Mouse (Mus musculus) forebrain, embryonic 13.5 days (tissue): ENCODE data around the gene Phykpl. TPM values are rescaled to one million over a fixed set of nuclear protein-coding genes. Genes with fewer than 3 reads are reported as not detected.
A peak's percentile ranks its signal among the peaks of the same experiment; 100 is the strongest.
"Not testable (repeated sequence)": the region's sequence is repeated elsewhere in the genome, so short reads cannot be mapped to it uniquely, and the experiment has no call there.

Experiments used
- ATAC-seq: fragments of 200-750 bp; cut with Nextera tagmentation; 2 replicates; pipeline ENCODE4 v1.8.0; 2017
- H3K27ac ChIP-seq: fragments of 300-500 bp; sonication (generic); 2 replicates; pipeline ENCODE4 v1.5.1; 2015; ENCODE audit warnings: inconsistent platforms, mild to moderate bottlenecking, moderate library complexity
- H3K27me3 ChIP-seq: fragments of 300-500 bp; sonication (generic); 2 replicates; pipeline ENCODE4 v1.6.1; 2015; ENCODE audit warnings: mild to moderate bottlenecking, inconsistent platforms
- H3K36me3 ChIP-seq: fragments of 300-500 bp; sonication (generic); 2 replicates; pipeline ENCODE4 v1.6.1; 2015; ENCODE audit warnings: mild to moderate bottlenecking, inconsistent platforms; ENCODE audit not compliant: poor library complexity, severe bottlenecking
- H3K4me1 ChIP-seq: fragments of 300-500 bp; sonication (generic); 2 replicates; pipeline ENCODE4 v1.6.1; 2015; ENCODE audit warnings: inconsistent platforms
- H3K4me2 ChIP-seq: fragments of 300-500 bp; sonication (generic); 2 replicates; pipeline ENCODE4 v1.6.1; 2015; ENCODE audit warnings: inconsistent platforms, mild to moderate bottlenecking, moderate library complexity
- H3K4me3 ChIP-seq: fragments of 300-500 bp; sonication (generic); 2 replicates; pipeline ENCODE4 v1.5.1; 2015; ENCODE audit warnings: mild to moderate bottlenecking, inconsistent platforms
- H3K9ac ChIP-seq: fragments of 300-500 bp; sonication (generic); 2 replicates; pipeline ENCODE4 v1.6.1; 2015; ENCODE audit warnings: mild to moderate bottlenecking, inconsistent platforms
- H3K9me3 ChIP-seq: fragments of 300-500 bp; sonication (generic); replicated peaks from 2 replicates; pipeline ENCODE4 v1.6.1; 2016; ENCODE audit warnings: inconsistent platforms
- WGBS: fragments of 180-500 bp; shearing (Covaris S2); methylation state at CpG from one replicate; pipeline ENCODE4 v1.1.7; 2015; 5-methylcytosine and 5-hydroxymethylcytosine counted together
- polyA plus RNA-seq: library from polyadenylated mRNA; unstranded; fragments of >200 nt; fragmentation: Nextera tagmentation; extraction: Ambion mirVana; gene quantifications from 2 replicates; pipeline ENCODE4 v1.2.1, GENCODE M21; 2015

The Phykpl gene
- polyA plus RNA-seq, 1 experiment from 2014 or later, result 13.4 TPM

GRCm38 (mm10) chr11:51607096-51607738 lies 22.7 kb downstream of the Phykpl start:
- Histone ChIP-seq H3K9me3 (no peaks in the 10 kb centered on the region), H3K4me1 (peaks cover 36% of the 10 kb centered on the region), H3K36me3 (peaks cover 33% of the 10 kb centered on the region), H3K9ac (peak overlapping the region; percentile 100), H3K27me3 (no peaks in the 10 kb centered on the region), H3K4me3 (peak overlapping the region; percentile 94), H3K27ac (peak overlapping the region; percentile 92), H3K4me2 (peak overlapping the region; percentile 90)
- WGBS, result 12% methylated on average over 15 of the region's 15 CpGs
- peak; percentile 59; the same call in 1 of the 2 replicates for ATAC-seq

GRCm38 (mm10) chr11:51609266-51609909 lies 24.8 kb downstream of the Phykpl start:
- no peak overlapping the region for H3K27ac ChIP-seq
- no peaks in the 10 kb centered on the region for H3K9me3 ChIP-seq
- no peak overlapping the region for H3K9ac ChIP-seq
- no peak overlapping the region for H3K4me3 ChIP-seq
- no peak overlapping the region for H3K4me2 ChIP-seq
- peaks cover 15% of the 10 kb centered on the region for H3K4me1 ChIP-seq
- 80% methylated on average over 3 of the region's 3 CpGs for WGBS
- ATAC-seq, result no peak
- H3K27me3 ChIP-seq, result 0 out of 2 replicates have a peak, but pooled peaks cover under 1% of the 10 kb centered on the region
- peaks cover 11% of the 10 kb centered on the region for H3K36me3 ChIP-seq

- 88% methylated on average over 5 of the region's 5 CpGs for WGBS
- H3K27me3 ChIP-seq, ATAC-seq, H3K4me3 ChIP-seq, H3K4me1 ChIP-seq, H3K27ac ChIP-seq, H3K36me3 ChIP-seq, H3K9me3 ChIP-seq, H3K4me2 ChIP-seq, H3K9ac ChIP-seq: not testable (repeated sequence)
Observed at GRCm38 (mm10) chr11:51609940-51610339, 25.4 kb downstream of the Phykpl start.

- H3K4me2 ChIP-seq, result no peak overlapping the region
- 88% methylated on average over 8 of the region's 8 CpGs for WGBS
- 0 out of 2 replicates have a peak, but pooled peaks cover 5% of the 10 kb centered on the region for H3K27me3 ChIP-seq
- no peaks in the 10 kb centered on the region for H3K9me3 ChIP-seq
- H3K36me3 ChIP-seq, result no peaks in the 10 kb centered on the region
- no peak overlapping the region for H3K4me3 ChIP-seq
- peaks cover 10% of the 10 kb centered on the region for H3K4me1 ChIP-seq
- ATAC-seq, result no peak
- no peak overlapping the region for H3K9ac ChIP-seq
- no peak overlapping the region for H3K27ac ChIP-seq
Observed at GRCm38 (mm10) chr11:51614256-51614655, 29.7 kb downstream of the Phykpl start.

- no peaks in the 10 kb centered on the region for H3K36me3 ChIP-seq
- H3K9ac ChIP-seq, result peak overlapping the region; percentile 54
- H3K4me2 ChIP-seq, result peak overlapping the region; percentile 60
- WGBS, result 62% methylated on average over 7 of the region's 7 CpGs
- ATAC-seq, result no peak
- 0 out of 2 replicates have a peak, but pooled peaks cover 5% of the 10 kb centered on the region for H3K27me3 ChIP-seq
- no peaks in the 10 kb centered on the region for H3K9me3 ChIP-seq
- H3K4me3 ChIP-seq, result peak overlapping the region; percentile 27
- peaks cover 12% of the 10 kb centered on the region for H3K4me1 ChIP-seq
- H3K27ac ChIP-seq, result no peak overlapping the region
Observed at GRCm38 (mm10) chr11:51615129-51615528, 30.6 kb downstream of the Phykpl start.

GRCm38 (mm10) chr11:51615601-51616000 lies 31.0 kb downstream of the Phykpl start:
- 0 out of 2 replicates have a peak, but pooled peaks cover 5% of the 10 kb centered on the region for H3K27me3 ChIP-seq
- no peak overlapping the region for H3K27ac ChIP-seq
- no peaks in the 10 kb centered on the region for H3K36me3 ChIP-seq
- H3K4me3 ChIP-seq, result peak overlapping the region; percentile 27
- H3K4me2 ChIP-seq, result peak overlapping the region; percentile 60
- ATAC-seq, result no peak
- peak overlapping the region; percentile 54 for H3K9ac ChIP-seq
- no peaks in the 10 kb centered on the region for H3K9me3 ChIP-seq
- 5% methylated on average over 14 of the region's 14 CpGs for WGBS
- H3K4me1 ChIP-seq, result peaks cover 16% of the 10 kb centered on the region

- not testable (repeated sequence) for ATAC-seq, H3K27ac ChIP-seq, H3K4me3 ChIP-seq, H3K36me3 ChIP-seq, H3K9me3 ChIP-seq, H3K27me3 ChIP-seq
- peak overlapping the region; percentile 54 for H3K9ac ChIP-seq
- peak overlapping the region; percentile 60 for H3K4me2 ChIP-seq
- peaks cover 21% of the 10 kb centered on the region for H3K4me1 ChIP-seq
- WGBS, result 89% methylated on average over 7 of the region's 7 CpGs
Observed at GRCm38 (mm10) chr11:51616113-51616512, 31.6 kb downstream of the Phykpl start.

- Histone ChIP-seq H3K36me3 (peaks cover 14% of the 10 kb centered on the region), H3K4me3 (no peak overlapping the region), H3K9me3 (no peaks in the 10 kb centered on the region), H3K4me2 (no peak overlapping the region), H3K27ac (no peak overlapping the region), H3K27me3 (0 out of 2 replicates have a peak, but pooled peaks cover 5% of the 10 kb centered on the region), H3K9ac (no peak overlapping the region), H3K4me1 (peaks cover 23% of the 10 kb centered on the region)
- no peak for ATAC-seq
- WGBS, result 4% methylated on average over 4 of the region's 4 CpGs
Observed at GRCm38 (mm10) chr11:51617693-51618092, 33.1 kb downstream of the Phykpl start.

- Histone ChIP-seq H3K4me1 (peaks cover 23% of the 10 kb centered on the region), H3K27ac (no peak overlapping the region), H3K4me3 (peak overlapping the region; percentile 92), H3K4me2 (peak overlapping the region; percentile 86), H3K9me3 (no peaks in the 10 kb centered on the region), H3K9ac (no peak overlapping the region), H3K27me3 (0 out of 2 replicates have a peak, but pooled peaks cover 5% of the 10 kb centered on the region), H3K36me3 (peaks cover 26% of the 10 kb centered on the region)
- WGBS, result 48% methylated on average over 8 of the region's 8 CpGs
- ATAC-seq, result peak; percentile 57
Observed at GRCm38 (mm10) chr11:51618894-51619408, 34.4 kb downstream of the Phykpl start.

- H3K27me3 ChIP-seq, result 0 out of 2 replicates have a peak, but pooled peaks cover 4% of the 10 kb centered on the region
- peak within 1 kb of the TSS; percentile 86 for H3K4me2 ChIP-seq
- H3K27ac ChIP-seq, result no peak within 1 kb of the TSS
- peak within 1 kb of the TSS; percentile 78 for H3K9ac ChIP-seq
- peaks cover 32% of the 10 kb centered on the region for H3K36me3 ChIP-seq
- H3K9me3 ChIP-seq, result no peaks in the 10 kb centered on the region
- ATAC-seq, result peak; percentile 96
- H3K4me1 ChIP-seq, result peaks cover 23% of the 10 kb centered on the region
- under 1% methylated on average over 51 of the region's 51 CpGs for WGBS
- H3K4me3 ChIP-seq, result peak within 1 kb of the TSS; percentile 92
Observed at GRCm38 (mm10) chr11:51619409-51620060, 35.0 kb downstream of the Phykpl start, which contains the start of gene Nhp2. Gene Nhp2 (plus strand): TSS chr11:51619735.

- Histone ChIP-seq H3K36me3 (peaks cover 38% of the 10 kb centered on the region), H3K27ac (no peak overlapping the region), H3K4me1 (peaks cover 22% of the 10 kb centered on the region), H3K4me2 (peak overlapping the region; percentile 86), H3K4me3 (peak overlapping the region; percentile 92), H3K9me3 (no peaks in the 10 kb centered on the region), H3K27me3 (no peaks in the 10 kb centered on the region), H3K9ac (peak overlapping the region; percentile 78)
- 3% methylated on average over 11 of the region's 11 CpGs for WGBS
- no peak for ATAC-seq
Observed at GRCm38 (mm10) chr11:51620084-51620483, 35.5 kb downstream of the Phykpl start.

GRCm38 (mm10) chr11:51621776-51622175 lies 37.2 kb downstream of the Phykpl start:
- Histone ChIP-seq H3K4me1 (peaks cover 13% of the 10 kb centered on the region), H3K27ac (no peak overlapping the region), H3K36me3 (peaks cover 55% of the 10 kb centered on the region), H3K4me3 (no peak overlapping the region), H3K9ac (no peak overlapping the region), H3K27me3 (no peaks in the 10 kb centered on the region), H3K9me3 (no peaks in the 10 kb centered on the region), H3K4me2 (peak overlapping the region; percentile 10; the same call in 1 of the 2 replicates)
- WGBS, result 94% methylated on average over 2 of the region's 2 CpGs
- no peak for ATAC-seq
